Mouse (Mus musculus) erythroblast, embryonic 14.5 days (primary cell): ENCODE data around the gene Hsd3b5. TPM values are rescaled to one million over a fixed set of nuclear protein-coding genes. Genes with fewer than 3 reads are reported as not detected.
"Not testable (repeated sequence)": the region's sequence is repeated elsewhere in the genome, so short reads cannot be mapped to it uniquely, and the experiment has no call there.

Experiments
- H3K27me3 ChIP-seq: 2 replicates; pipeline ENCODE4 v1.6.1; 2012; ENCODE audit warnings: inconsistent platforms; ENCODE audit not compliant: control insufficient read depth
- H3K36me3 ChIP-seq: 2 replicates; pipeline ENCODE4 v1.6.1; 2012; ENCODE audit warnings: mild to moderate bottlenecking, inconsistent platforms; ENCODE audit not compliant: control insufficient read depth
- H3K4me1 ChIP-seq: 2 replicates; pipeline ENCODE4 v1.6.1; 2012; ENCODE audit warnings: inconsistent platforms; ENCODE audit not compliant: control insufficient read depth
- H3K4me3 ChIP-seq: replicated peaks from 2 replicates; pipeline ENCODE3; 2012; ENCODE audit warnings: moderate library complexity, mild to moderate bottlenecking, inconsistent platforms
- H3K9me3 ChIP-seq: 2 replicates; pipeline ENCODE4 v1.6.1; 2012; ENCODE audit warnings: low read length, inconsistent platforms, mixed read lengths; ENCODE audit not compliant: control insufficient read depth
- GATA1 ChIP-seq: IDR thresholded peaks from 2 replicates; pipeline ENCODE4 v1.6.1; 2012; ENCODE audit warnings: low read length, inconsistent platforms, mixed read lengths
- TAL1 ChIP-seq: IDR thresholded peaks from 3 replicates; pipeline ENCODE4 v1.6.1; 2012; ENCODE audit warnings: low read length, inconsistent platforms, mixed read lengths
- polyA plus RNA-seq: library from polyadenylated mRNA; stranded (reverse); fragments of >175 nt; gene quantifications from 2 replicates; pipeline ENCODE4 v1.2.3, GENCODE M21; 2012

The Hsd3b5 gene
- polyA plus RNA-seq, result not detected in 2 replicates

DNA sequence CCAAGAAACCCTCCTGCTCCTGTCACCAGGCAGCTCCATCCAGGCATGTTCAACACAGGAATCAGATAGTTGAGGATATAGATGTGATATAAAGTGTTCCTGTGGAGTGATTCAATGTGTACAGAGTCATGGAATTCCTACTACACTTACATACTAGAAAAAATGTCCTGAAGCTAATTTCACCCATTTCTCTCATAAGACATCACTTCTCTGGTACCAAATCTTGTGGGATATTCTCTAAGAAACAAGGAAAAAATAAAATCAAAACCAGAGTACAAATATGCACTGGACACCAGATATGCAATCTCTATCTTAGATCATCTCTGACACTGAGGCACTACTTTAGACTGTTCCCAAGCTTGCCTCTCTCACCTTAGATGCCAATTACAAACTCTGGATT, at the start of gene Hsd3b5:
Gene Hsd3b5, minus strand, starts transcription at position 101 of the 400 bp plus-strand sequence.
- H3K4me3 ChIP-seq, result no peak within 1 kb of the TSS
- TF ChIP-seq TAL1 (no peak), GATA1 (no peak)
- H3K4me1 ChIP-seq, result no peaks in the 10 kb centered on the region
- H3K27me3 ChIP-seq, result no peaks in the 10 kb centered on the region
- no peaks in the 10 kb centered on the region for H3K36me3 ChIP-seq
- no peaks in the 10 kb centered on the region for H3K9me3 ChIP-seq

- Histone ChIP-seq H3K9me3 (no peaks in the 10 kb centered on the region), H3K4me3 (no peak overlapping the region), H3K4me1 (no peaks in the 10 kb centered on the region), H3K36me3 (no peaks in the 10 kb centered on the region), H3K27me3 (no peaks in the 10 kb centered on the region)
- no peak for TF ChIP-seq TAL1
- TF ChIP-seq GATA1, result no peak
Measured at GRCm38 (mm10) chr3:98635145-98635544, 5.1 kb upstream of the Hsd3b5 start.

DNA sequence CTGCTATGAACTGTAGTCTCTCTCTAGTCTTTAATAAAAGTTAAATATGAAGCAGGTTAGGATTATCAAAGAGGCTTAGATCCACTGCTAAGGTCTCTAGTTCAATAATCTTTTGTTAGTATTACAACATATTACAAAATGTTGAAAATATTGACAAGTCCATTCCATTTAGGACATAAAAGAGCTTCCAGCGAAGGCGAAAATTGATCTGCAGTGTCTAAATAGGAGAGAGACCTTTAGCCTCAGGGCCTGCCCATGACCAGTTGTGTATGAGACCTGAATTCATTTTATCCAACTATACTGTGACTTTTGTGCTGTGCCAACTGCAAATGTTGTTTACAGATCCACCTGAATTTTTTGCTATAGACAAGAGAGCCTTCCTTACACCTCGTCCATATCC, 419 bp downstream of the Hsd3b5 start:
- Histone ChIP-seq H3K36me3 (no peaks in the 10 kb centered on the region), H3K27me3 (no peaks in the 10 kb centered on the region), H3K4me3 (no peak overlapping the region), H3K9me3 (no peaks in the 10 kb centered on the region), H3K4me1 (no peaks in the 10 kb centered on the region)
- TF ChIP-seq GATA1 (no peak), TAL1 (no peak)

DNA sequence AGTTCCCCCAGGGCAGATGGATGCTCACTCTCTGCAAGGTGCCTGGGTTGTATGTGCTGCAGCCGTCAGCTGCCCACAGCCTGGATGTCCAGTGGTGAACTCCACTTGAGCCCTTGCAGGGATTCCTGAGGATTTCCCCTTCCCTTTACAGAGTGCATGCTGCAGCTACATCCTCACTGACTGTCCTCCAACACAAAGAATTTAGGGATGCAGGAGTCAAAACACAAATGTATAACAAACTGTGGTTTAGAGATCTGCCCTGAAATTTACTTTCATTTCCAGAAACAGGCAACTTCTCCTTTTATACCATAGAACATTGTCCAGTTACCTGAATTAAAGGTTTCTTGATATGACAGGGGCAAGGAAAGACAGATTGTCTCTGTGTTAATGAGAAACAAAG, 13.3 kb downstream of the Hsd3b5 start:
- H3K27me3 ChIP-seq, H3K4me1 ChIP-seq, H3K36me3 ChIP-seq, H3K4me3 ChIP-seq, H3K9me3 ChIP-seq: not testable (repeated sequence)

GRCm38 (mm10) chr3:98616244-98616643, 13.8 kb downstream of the Hsd3b5 start:
- H3K9me3 ChIP-seq, H3K4me3 ChIP-seq, H3K27me3 ChIP-seq, H3K36me3 ChIP-seq, H3K4me1 ChIP-seq: not testable (repeated sequence)

DNA sequence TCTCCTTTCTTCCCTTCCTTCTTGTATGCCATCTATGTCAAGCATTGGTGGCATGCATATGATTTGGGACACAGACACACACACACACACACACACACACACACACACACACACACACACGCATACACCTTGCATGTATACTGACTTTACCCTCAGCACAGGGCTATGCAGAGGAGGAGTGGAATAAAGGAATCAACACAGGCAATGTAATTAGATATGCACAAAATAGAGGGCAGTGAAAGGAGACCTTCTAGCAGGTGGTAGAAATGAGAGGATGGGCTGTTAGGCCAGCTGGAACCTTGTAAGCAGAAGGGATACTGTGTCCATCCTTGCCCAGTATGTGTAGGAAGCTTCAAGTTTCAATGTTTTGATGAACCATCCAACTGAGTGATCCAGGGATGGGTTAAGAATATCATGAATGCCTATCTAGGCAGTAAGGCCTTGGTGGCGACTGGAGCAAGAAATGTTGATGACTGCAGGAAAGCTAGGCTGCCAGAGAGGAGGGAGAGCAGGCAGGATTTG, 15.6 kb downstream of the Hsd3b5 start:
- not testable (repeated sequence) for H3K4me3 ChIP-seq, H3K9me3 ChIP-seq, H3K4me1 ChIP-seq, H3K27me3 ChIP-seq, H3K36me3 ChIP-seq

DNA sequence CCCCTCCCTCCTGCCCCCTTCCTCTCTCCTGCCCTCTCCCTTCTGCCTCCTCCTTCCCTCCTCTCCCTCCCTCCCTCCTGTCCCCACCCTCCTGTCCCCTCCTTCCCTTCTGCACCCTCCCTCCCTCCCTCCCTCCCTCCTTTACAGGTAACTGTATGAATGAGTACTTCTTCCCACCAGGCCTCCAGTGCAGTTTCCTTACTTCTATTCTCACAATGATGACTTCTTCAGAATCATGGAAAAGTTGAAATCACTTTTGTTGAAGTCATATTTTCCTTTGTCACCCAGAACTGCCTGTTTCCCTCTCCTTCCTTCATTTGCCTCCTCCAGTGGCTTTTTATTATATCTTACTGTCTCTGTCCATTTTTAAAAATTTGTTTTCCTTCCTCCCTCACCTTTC, 16.1 kb downstream of the Hsd3b5 start:
- Histone ChIP-seq H3K4me3 (no peak overlapping the region), H3K27me3 (no peaks in the 10 kb centered on the region), H3K9me3 (peaks cover 4% of the 10 kb centered on the region), H3K36me3 (no peaks in the 10 kb centered on the region), H3K4me1 (no peaks in the 10 kb centered on the region)
- TF ChIP-seq TAL1 (no peak), GATA1 (no peak)

DNA sequence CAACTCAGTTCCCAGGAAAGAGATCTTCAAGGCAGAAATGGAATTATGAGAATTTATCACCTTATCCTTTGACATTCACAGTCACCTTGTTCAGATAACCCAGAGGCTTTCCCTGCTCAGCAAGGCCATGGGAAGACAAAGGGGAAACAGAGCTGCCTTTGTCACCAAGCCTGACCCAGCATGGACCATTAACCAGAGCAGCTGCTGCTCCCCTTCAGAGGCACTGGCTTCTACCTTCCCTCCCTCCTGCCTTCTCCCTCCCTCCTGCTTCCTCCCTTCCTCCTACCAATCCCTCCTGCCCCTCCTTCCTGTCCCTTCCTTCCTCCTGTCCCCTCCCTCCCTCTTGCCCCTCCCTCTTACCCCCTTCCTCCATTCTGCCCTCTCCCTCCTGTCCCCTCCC, 16.5 kb downstream of the Hsd3b5 start:
- not testable (repeated sequence) for H3K4me3 ChIP-seq, H3K27me3 ChIP-seq, H3K4me1 ChIP-seq, H3K9me3 ChIP-seq, H3K36me3 ChIP-seq

- peaks cover 1% of the 10 kb centered on the region for H3K9me3 ChIP-seq
- H3K27me3 ChIP-seq, result no peaks in the 10 kb centered on the region
- no peaks in the 10 kb centered on the region for H3K36me3 ChIP-seq
- no peaks in the 10 kb centered on the region for H3K4me1 ChIP-seq
- TF ChIP-seq TAL1, result no peak
- TF ChIP-seq GATA1, result no peak
- no peak within 1 kb of the TSS for H3K4me3 ChIP-seq
Measured at GRCm38 (mm10) chr3:98588707-98589106, 41.3 kb downstream of the Hsd3b5 start, which contains the start of gene Gm10681. Gene Gm10681, minus strand, starts transcription at chr3:98588807.

GRCm38 (mm10) chr3:98587721-98588120, 42.3 kb downstream of the Hsd3b5 start:
- no peak overlapping the region for H3K4me3 ChIP-seq
- H3K4me1 ChIP-seq, result no peaks in the 10 kb centered on the region
- no peak for TF ChIP-seq GATA1
- no peak for TF ChIP-seq TAL1
- no peaks in the 10 kb centered on the region for H3K9me3 ChIP-seq
- H3K36me3 ChIP-seq, result no peaks in the 10 kb centered on the region
- no peaks in the 10 kb centered on the region for H3K27me3 ChIP-seq

DNA sequence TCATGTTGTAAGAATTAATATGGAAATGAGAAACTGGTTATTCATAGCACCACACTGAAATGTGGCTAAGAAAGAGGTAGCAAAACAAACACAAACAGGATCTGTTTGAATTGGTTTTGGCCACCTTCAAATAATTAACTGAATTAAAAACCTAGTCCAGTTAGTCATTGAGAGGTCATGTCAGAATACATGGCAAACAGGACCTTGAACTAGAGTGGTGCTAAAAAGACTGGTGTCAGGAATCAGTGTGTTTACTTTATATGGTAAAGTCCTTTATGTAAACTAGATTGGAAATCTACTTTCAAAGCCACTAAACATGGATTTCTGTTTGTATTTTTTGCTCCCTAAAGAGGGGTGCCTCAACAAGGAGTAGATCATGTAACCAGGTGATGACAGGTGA, 47.4 kb downstream of the Hsd3b5 start:
- H3K27me3 ChIP-seq, H3K4me1 ChIP-seq, H3K4me3 ChIP-seq, H3K36me3 ChIP-seq, H3K9me3 ChIP-seq: not testable (repeated sequence)

GRCm38 (mm10) chr3:98582202-98582601, 47.9 kb downstream of the Hsd3b5 start:
- not testable (repeated sequence) for H3K9me3 ChIP-seq, H3K27me3 ChIP-seq, H3K4me1 ChIP-seq, H3K4me3 ChIP-seq, H3K36me3 ChIP-seq

DNA sequence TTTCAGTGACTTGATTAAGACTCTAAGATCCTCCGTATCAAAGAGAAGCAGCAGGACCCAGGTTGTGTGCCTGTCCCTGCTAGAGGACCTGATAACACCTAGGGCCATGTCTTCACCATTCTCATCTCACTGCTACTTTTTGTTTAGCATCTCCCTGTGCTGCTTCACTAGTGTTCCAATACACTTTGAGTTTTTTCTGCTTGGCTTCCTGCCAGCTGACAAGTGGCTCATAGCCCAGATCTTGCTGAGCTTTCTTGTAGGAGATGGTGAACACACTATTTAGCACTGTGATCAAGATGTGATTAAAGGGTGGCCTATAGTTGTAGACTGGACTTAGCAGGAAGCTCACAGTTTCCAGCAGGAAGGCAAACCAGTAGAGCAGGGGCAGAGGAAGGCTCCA, 49.0 kb downstream of the Hsd3b5 start:
- not testable (repeated sequence) for H3K4me3 ChIP-seq, H3K9me3 ChIP-seq, H3K4me1 ChIP-seq, H3K36me3 ChIP-seq, H3K27me3 ChIP-seq
